Mouse (Mus musculus) liver, adult 2 months (tissue): ENCODE results near the gene Crnkl1. TPM values are rescaled to one million over a fixed set of nuclear protein-coding genes. Genes with fewer than 3 reads are reported as not detected.

Experiments used
- DNase-seq: peaks from one replicate; pipeline ENCODE4 v3.0.0-alpha.2; 2011; ENCODE audit warnings: low read depth, low spot score; ENCODE audit errors: extremely low read depth
- H3K27ac ChIP-seq: fragments of 200-500 bp; replicated peaks from 2 replicates; pipeline ENCODE4 v1.5.1; 2012; ENCODE audit warnings: low read depth, mild to moderate bottlenecking, control low read depth, inconsistent platforms, low read length; ENCODE audit not compliant: insufficient read depth
- H3K27me3 ChIP-seq: fragments of 200-500 bp; 2 replicates; pipeline ENCODE4 v1.6.1; 2012; ENCODE audit warnings: mild to moderate bottlenecking, moderate library complexity, low read length, inconsistent platforms; ENCODE audit not compliant: control insufficient read depth, insufficient read depth
- H3K36me3 ChIP-seq: fragments of 200-500 bp; 2 replicates; pipeline ENCODE4 v1.6.1; 2012; ENCODE audit warnings: low read length, inconsistent platforms; ENCODE audit not compliant: control insufficient read depth, insufficient read depth
- H3K4me1 ChIP-seq: fragments of 200-500 bp; 2 replicates; pipeline ENCODE4 v1.6.1; 2011; ENCODE audit warnings: low read length; ENCODE audit not compliant: control insufficient read depth, insufficient read depth
- H3K4me3 ChIP-seq: fragments of 200-500 bp; 2 replicates; pipeline ENCODE4 v1.5.1; 2011; ENCODE audit warnings: low read depth, mild to moderate bottlenecking, control low read depth, low read length, moderate library complexity; ENCODE audit not compliant: insufficient read depth
- H3K79me2 ChIP-seq: fragments of 200-500 bp; 2 replicates; pipeline ENCODE4 v1.6.1; 2012; ENCODE audit warnings: inconsistent platforms, mild to moderate bottlenecking, low read length, moderate library complexity; ENCODE audit not compliant: control insufficient read depth, insufficient read depth
- H3K9ac ChIP-seq: fragments of 200-500 bp; 2 replicates; pipeline ENCODE4 v1.6.1; 2012; ENCODE audit warnings: low read depth, mild to moderate bottlenecking, control low read depth, inconsistent platforms, low read length
- CTCF ChIP-seq: fragments of 200-500 bp; IDR thresholded peaks from 2 replicates; pipeline ENCODE4 v1.5.1; 2011; ENCODE audit warnings: low read depth, low read length, control low read depth
- POLR2A ChIP-seq: fragments of 200-500 bp; IDR thresholded peaks from 2 replicates; pipeline ENCODE4 v1.6.1; 2011; ENCODE audit warnings: low read length, control low read depth; ENCODE audit not compliant: insufficient read depth; ENCODE audit errors: extremely low read depth
- WGBS: fragments of 180-500 bp; shearing (Covaris S2); methylation state at CpG from one replicate; pipeline ENCODE4 v1.1.7; 2018; 5-methylcytosine and 5-hydroxymethylcytosine counted together
- polyA plus RNA-seq: library from polyadenylated mRNA; depleted of rRNA; stranded (reverse); fragments of >200 nt; gene quantifications from 2 replicates; pipeline ENCODE4 v1.2.3, GENCODE M21; 2012
- total RNA-seq: library from RNA; depleted of rRNA; stranded (reverse); fragments of >200 nt; gene quantifications from 2 replicates; pipeline ENCODE4 v1.2.3, GENCODE M21; 2014

Crnkl1 gene
- total and polyA plus RNA-seq, 2 experiments, result 5.9 to 8.3 TPM

DNA sequence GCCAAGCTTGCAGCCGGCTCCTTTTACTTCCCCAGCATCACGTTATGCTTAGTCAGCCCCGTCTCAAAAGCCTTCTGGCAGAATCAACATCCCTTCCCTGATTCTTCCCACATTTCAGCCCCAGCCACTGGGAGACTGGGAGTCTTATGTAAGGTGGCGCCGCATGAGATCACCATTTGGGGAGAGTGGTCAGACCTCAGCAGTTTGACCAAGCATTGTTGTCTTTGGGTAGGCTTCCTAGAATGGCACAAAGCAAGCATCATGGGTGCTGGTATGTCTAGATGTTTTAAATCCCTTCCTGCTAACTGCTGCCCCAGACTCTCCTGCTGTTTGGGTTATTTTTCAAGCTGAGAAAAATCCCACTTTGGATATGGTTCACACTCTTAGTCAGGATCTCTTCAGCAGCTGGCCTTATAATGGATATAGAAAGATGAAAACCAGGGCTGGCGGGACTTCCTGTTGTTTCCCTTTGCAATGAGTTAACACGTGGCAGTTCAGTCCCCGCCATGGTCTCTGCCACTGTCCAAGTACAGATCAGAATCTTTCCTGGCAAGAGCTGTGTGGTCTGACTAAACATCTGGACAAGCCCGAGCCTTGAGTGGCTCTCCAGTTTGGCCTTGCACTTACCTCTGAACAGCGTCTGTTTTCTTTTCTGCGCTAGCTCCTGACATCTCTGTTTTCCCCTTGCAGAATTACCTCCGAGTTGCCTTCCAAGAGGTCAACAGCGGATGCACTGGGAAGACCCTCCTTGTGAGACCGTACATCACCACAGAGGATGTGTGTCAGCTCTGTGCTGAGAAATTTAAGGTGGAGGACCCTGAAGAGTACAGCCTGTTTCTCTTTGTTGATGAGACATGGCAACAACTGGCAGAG, 49.7 kb downstream of the Crnkl1 start:
- no peak for DNase-seq
- no peaks in the 10 kb centered on the region for H3K27me3 ChIP-seq
- no peaks in the 10 kb centered on the region for H3K79me2 ChIP-seq
- H3K4me3 ChIP-seq, result no peak overlapping the region
- H3K27ac ChIP-seq, result peak overlapping the region; percentile 75
- peaks cover 4% of the 10 kb centered on the region; the same call in 1 of the 2 replicates for H3K4me1 ChIP-seq
- H3K36me3 ChIP-seq, result peaks cover 18% of the 10 kb centered on the region
- no peak for TF ChIP-seq CTCF
- TF ChIP-seq POLR2A, result no peak
- 76% methylated on average over 14 of the region's 14 CpGs for WGBS
- H3K9ac ChIP-seq, result no peak overlapping the region

DNA sequence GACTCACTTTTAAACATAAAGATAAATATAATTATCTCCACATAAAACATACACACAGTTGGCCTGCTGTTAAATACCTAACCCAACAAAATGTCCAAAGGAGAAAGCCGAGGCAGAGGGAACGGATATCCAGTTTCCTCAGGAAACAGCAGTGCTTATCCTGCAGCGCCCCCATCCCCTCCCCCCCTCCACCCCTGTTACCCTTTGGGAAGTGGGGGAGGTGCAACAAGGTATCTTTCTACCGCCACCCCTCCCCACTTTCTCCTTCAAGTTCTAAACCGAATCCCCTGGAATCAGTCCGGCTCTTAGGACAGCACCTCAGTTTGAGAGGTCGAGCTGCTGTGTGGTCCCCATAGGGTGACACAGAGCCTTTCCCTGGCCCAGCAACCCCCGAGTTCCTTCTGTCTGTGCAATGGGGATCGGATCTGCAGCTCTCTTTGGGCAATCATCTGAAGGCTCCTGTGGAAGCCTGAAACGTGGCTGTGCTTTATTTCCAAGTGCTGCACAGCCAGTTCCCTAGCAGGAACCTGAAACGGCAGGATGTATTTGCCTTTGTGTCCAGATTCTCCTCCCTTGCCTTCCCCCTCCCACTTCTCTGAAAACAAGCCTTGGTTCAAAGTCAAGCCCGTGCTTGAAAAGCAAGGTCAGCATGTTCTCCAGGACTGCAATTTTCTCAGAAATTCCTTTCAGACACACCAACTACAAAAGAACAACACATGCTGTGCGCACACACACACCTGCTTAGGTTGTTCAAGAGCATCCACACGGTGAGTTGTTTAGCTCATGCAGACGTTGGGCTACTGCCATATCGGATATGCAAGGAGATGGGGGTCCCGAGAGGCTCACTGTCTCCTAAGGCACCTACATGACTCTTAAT, 50.5 kb downstream of the Crnkl1 start:
- Histone ChIP-seq H3K4me1 (peaks cover 4% of the 10 kb centered on the region; the same call in 1 of the 2 replicates), H3K36me3 (peaks cover 21% of the 10 kb centered on the region), H3K27ac (peak overlapping the region; percentile 75), H3K79me2 (no peaks in the 10 kb centered on the region), H3K9ac (0 out of 2 replicates have a peak overlapping the region, but pooled peaks have one; percentile 10), H3K27me3 (no peaks in the 10 kb centered on the region), H3K4me3 (no peak overlapping the region)
- 67% methylated on average over 17 of the region's 17 CpGs for WGBS
- DNase-seq, result no peak
- TF ChIP-seq POLR2A (no peak), CTCF (no peak)

DNA sequence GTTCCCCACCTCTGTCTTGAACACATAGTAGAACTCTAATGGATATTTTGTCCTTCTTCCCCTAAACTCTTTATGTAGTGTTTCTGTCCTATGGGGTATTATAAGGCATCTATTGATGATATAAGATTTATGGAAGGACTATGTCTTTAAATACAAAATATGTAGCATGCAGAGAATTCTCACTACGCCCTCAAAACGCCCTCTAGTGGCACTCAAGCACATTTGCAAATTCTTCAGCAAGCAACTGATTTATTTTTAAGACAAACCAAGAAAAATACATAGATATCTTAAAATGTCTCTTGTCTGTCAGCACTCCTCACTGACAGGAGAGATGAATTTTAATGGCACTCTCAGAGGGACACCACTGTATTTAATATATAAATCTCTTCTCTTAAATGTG, 52.4 kb downstream of the Crnkl1 start:
- Histone ChIP-seq H3K36me3 (peaks cover 33% of the 10 kb centered on the region), H3K27ac (no peak overlapping the region; the same call in 1 of the 2 replicates), H3K27me3 (no peaks in the 10 kb centered on the region), H3K4me3 (no peak overlapping the region), H3K9ac (no peak overlapping the region), H3K79me2 (no peaks in the 10 kb centered on the region), H3K4me1 (no peaks in the 10 kb centered on the region; the same call in 1 of the 2 replicates)
- WGBS, result 15% methylated on average over 2 of the region's 2 CpGs
- TF ChIP-seq CTCF, result peak; percentile 56
- TF ChIP-seq POLR2A, result no peak
- DNase-seq, result no peak

DNA sequence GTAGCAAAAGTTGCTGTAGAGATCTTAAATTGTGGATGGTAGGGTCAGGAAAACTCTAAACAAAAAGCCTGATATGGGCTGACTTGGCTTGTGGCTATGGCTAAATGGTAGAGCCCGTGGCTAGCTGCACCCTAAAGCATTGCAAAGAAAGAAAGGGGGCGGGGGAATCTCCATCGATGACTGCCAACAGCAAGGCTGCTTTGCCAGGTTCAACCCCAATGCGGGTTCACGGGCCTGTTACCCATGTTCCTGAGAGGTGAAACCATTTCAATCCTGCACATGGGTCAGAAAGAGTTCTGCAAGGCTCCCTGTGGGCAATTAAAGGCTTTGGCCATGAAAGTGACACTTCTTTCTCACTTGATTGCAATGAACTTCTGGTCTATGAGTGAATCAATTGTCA, 52.9 kb downstream of the Crnkl1 start:
- Histone ChIP-seq H3K36me3 (peaks cover 36% of the 10 kb centered on the region), H3K27ac (no peak overlapping the region)

DNA sequence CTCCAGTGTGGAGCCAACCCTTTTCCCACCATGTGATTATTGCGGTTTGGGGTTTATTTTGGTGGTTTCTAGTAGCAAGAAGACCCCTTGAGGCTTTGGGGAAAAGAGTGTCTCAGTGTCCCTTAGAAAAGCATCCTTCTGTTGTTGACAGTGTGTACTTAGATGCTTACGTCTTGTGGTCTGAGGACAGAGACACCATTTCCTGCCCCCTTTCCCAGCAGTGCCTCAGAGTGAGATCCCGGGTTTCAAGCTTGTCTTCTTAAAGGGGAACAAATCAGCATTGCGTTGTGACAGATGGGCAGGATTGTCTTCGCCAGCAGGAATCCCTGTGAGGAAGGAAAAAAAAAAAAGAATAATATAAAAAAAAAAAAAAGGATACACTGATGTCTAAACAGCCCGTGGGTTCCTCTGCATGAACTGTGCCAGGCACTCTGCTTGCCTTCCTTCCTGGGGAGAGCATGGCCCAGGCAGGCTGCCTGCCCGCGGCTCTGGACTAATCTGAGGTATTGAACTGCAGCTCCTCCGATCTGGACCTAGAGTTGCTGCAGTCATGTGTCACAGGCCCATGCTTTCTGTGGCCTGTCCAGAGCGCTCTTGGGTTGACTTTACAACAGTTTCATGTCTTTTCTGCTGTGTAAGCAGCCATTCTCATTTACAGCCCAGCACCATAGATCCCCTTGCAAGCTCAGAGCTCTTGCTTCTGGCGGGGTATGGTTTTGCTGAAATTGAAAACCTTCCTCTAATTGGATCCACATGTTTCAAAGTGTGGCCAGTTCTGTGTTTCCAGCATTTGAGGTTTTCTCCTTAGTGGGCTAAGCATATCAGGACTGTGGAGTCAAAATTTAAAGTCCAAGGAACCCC, 53.7 kb downstream of the Crnkl1 start:
- no peaks in the 10 kb centered on the region for H3K27me3 ChIP-seq
- no peaks in the 10 kb centered on the region for H3K4me1 ChIP-seq
- H3K36me3 ChIP-seq, result peaks cover 38% of the 10 kb centered on the region
- no peak for DNase-seq
- no peak overlapping the region for H3K9ac ChIP-seq
- no peaks in the 10 kb centered on the region for H3K79me2 ChIP-seq
- H3K27ac ChIP-seq, result peak overlapping the region; percentile 31; the same call in 1 of the 2 replicates
- no peak overlapping the region for H3K4me3 ChIP-seq
- no peak for TF ChIP-seq CTCF
- 69% methylated on average over 11 of the region's 11 CpGs for WGBS

More for the DNA sequence above, 52.9 kb downstream of the Crnkl1 start:
- Histone ChIP-seq H3K4me1 (no peaks in the 10 kb centered on the region), H3K4me3 (no peak overlapping the region), H3K27me3 (no peaks in the 10 kb centered on the region), H3K9ac (no peak overlapping the region), H3K79me2 (no peaks in the 10 kb centered on the region)
- no peak for TF ChIP-seq POLR2A
- peak; percentile 32 for DNase-seq
- 47% methylated on average over 5 of the region's 5 CpGs for WGBS
